Mouse (Mus musculus): Measurements from ENCODE around the gene 5330417C22Rik. TPM values are rescaled to one million over a fixed set of nuclear protein-coding genes. Genes with fewer than 3 reads are reported as not detected.

The 5330417C22Rik gene
- polyA plus RNA-seq, 1 experiment, result 0.01 TPM

DNA sequence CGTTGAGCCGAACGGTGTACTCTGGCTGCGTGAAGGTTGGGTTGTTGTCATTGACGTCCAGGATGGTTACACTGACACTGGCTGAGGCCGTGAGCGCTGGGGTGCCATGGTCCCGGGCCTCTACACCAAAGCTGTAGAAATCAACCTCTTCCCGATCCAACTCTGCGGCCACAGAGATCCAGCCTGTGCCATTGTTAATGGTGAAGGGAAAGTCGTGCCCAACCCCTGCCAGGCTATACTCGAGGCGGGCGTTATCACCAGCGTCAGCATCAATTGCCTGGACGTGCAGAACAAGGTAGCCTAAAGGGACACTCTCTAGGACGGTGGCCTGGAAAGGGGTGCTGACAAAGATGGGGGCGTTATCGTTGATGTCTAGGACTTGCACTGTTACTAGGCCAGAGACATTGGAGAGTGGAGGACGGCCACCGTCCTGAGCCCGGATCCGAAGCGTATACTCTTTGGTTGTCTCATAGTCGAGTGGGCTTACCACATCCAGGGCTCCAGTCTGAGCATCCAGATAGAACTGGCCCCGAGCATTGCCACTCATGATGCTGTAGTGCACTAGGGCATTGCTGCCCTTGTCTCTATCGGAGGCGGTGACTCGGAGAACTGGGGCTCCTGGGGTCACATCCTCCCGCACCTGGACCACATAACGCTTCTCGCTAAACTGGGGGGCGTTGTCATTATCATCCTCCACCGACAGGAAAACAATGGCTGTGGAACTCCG is 122.5 kb downstream of the 5330417C22Rik start:
- peaks cover 12% of the 10 kb centered on the region for H3K4me1 ChIP-seq (ENCODE audit: control insufficient read depth)
- H3K27me3 ChIP-seq (ENCODE audit: control insufficient read depth), result peaks cover 56% of the 10 kb centered on the region
- H3K9me3 ChIP-seq (ENCODE audit: control insufficient read depth, low read length), result peaks cover 32% of the 10 kb centered on the region
- no peaks in the 10 kb centered on the region for H3K36me3 ChIP-seq (ENCODE audit: control insufficient read depth)
- no peak overlapping the region for H3K4me3 ChIP-seq (replicated peaks)
- no peak for TF ChIP-seq GATA1 (IDR thresholded peaks at IDR 0.05; ENCODE audit: low read length)
- TF ChIP-seq TAL1 (IDR thresholded peaks at IDR 0.05; ENCODE audit: low read length), result no peak

DNA sequence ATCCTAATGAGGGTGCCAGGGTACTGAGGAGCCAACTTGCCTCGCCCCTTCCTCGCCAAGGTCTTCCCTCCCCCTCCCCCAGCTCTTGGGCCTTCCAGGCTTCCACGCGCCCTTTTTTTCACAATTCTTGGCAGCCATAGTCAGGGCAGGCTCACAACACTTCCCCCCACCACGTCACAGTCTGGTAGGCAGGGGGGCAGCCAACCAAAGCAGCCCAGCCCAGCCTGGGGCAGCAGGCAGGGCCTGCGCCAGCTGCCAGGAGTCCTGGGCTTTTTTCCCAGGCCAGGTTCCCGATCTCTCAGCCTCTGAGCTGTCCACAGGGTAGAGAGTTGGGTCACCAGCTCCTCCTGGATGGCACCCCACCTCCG is 124.6 kb downstream of the 5330417C22Rik start:
- peaks cover 32% of the 10 kb centered on the region for H3K9me3 ChIP-seq (ENCODE audit: control insufficient read depth, low read length)
- peaks cover 36% of the 10 kb centered on the region for H3K27me3 ChIP-seq (ENCODE audit: control insufficient read depth)
- H3K4me3 ChIP-seq (replicated peaks), result no peak overlapping the region
- H3K36me3 ChIP-seq (ENCODE audit: control insufficient read depth), result no peaks in the 10 kb centered on the region
- TF ChIP-seq GATA1 (IDR thresholded peaks at IDR 0.05; ENCODE audit: low read length) (no peak), TAL1 (IDR thresholded peaks at IDR 0.05; ENCODE audit: low read length) (no peak)
- H3K4me1 ChIP-seq (ENCODE audit: control insufficient read depth), result peaks cover 12% of the 10 kb centered on the region

DNA sequence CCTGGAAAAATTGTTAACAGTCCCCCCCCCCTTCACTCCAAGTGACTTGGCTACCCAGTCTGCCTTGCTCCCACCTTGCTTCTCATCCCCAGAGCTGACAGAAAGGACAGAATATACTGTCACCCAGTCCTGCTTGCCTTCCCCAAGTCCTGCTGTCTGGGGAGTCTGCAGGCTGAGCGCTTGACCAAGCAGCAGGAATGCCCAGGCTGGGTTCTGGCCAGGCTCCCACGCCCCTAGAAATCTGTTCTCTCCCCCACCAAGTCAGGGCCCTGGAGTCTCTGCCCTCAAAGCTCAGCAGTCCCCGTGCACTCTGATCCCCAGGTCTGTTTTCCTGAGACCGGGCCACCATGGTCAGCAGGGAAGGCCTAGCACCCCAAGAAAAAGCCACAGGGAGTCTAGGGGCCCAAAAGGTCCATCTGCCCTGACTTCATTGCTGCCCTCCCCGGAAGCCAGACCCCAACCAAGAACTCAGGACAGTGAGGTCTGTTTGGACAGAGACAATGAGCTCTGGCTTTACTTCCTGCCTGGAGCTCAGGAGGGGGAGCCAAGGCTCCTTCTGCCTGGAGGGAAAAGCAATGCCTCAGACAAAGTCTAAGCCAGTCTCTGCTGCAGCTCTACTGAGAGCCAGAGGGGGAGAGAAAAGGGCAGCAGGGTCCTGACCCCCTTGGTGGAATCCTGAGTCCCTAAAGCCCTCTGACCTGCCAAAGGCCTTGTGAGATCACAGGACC is 125.1 kb downstream of the 5330417C22Rik start:
- H3K4me3 ChIP-seq (replicated peaks), result no peak overlapping the region
- peaks cover 31% of the 10 kb centered on the region for H3K27me3 ChIP-seq (ENCODE audit: control insufficient read depth)
- H3K36me3 ChIP-seq (ENCODE audit: control insufficient read depth), result no peaks in the 10 kb centered on the region
- H3K9me3 ChIP-seq (ENCODE audit: control insufficient read depth, low read length), result peaks cover 32% of the 10 kb centered on the region
- TF ChIP-seq TAL1 (IDR thresholded peaks at IDR 0.05; ENCODE audit: low read length) (no peak), GATA1 (IDR thresholded peaks at IDR 0.05; ENCODE audit: low read length) (no peak)
- H3K4me1 ChIP-seq (ENCODE audit: control insufficient read depth), result peaks cover 12% of the 10 kb centered on the region

DNA sequence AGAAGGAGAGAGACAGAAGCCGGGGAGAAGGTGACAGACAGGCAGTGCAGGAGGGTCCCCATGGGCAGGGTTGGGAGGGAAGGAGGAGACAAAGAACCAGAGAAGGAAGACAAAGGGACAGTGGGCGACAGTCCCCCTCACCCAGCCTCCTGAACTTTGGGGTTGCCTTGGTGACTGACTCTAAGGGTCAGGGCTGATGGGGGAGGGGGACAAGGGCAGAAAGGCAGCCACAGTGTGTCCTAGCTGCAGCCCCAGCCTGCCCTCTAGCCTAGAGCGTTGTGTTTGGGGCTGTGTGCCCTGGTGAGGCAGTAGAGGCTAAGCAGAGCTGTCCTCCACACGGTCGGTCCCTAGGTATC is 126.0 kb downstream of the 5330417C22Rik start:
- Histone ChIP-seq H3K9me3 (ENCODE audit: control insufficient read depth, low read length) (peaks cover 32% of the 10 kb centered on the region), H3K4me3 (replicated peaks) (no peak overlapping the region), H3K27me3 (ENCODE audit: control insufficient read depth) (peaks cover 22% of the 10 kb centered on the region), H3K36me3 (ENCODE audit: control insufficient read depth) (no peaks in the 10 kb centered on the region), H3K4me1 (ENCODE audit: control insufficient read depth) (peaks cover 5% of the 10 kb centered on the region)
- TF ChIP-seq GATA1 (IDR thresholded peaks at IDR 0.05; ENCODE audit: low read length) (no peak), TAL1 (IDR thresholded peaks at IDR 0.05; ENCODE audit: low read length) (no peak)

DNA sequence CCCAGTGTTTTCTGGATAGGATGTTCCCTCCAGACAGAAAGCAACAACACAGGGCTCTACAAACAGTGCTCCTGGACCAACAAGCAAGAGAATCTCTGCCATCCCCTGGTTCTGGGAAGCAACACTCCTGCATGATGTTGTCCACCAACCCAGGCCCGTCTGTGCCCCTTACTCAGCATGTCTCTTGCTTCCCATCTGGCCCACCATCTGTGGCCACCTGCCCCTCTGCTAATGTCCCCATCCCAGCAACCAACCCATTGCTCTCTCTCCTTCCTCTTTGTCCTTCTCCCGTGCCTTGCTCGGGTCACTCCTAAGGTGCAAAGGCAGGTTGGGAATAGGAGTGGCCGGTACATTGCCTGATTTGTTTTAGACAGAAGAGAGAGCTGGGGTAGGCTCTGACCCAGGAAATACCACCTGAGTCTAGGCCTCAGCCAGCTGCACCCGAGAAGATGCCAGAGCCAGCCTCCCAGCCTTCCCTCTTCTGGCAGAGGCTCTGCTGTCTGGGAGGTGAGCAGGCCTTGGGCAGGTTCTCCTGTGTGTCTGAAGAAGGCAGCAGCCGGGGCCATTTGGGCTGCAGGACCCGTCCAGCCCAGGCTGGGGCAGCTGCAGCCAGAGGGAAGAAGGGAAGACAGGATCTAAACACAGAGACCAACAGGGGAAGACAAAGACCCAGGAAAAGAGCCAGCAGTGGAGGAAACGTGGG is 126.5 kb downstream of the 5330417C22Rik start:
- Histone ChIP-seq H3K9me3 (ENCODE audit: control insufficient read depth, low read length) (peaks cover 28% of the 10 kb centered on the region), H3K27me3 (ENCODE audit: control insufficient read depth) (peaks cover 17% of the 10 kb centered on the region), H3K36me3 (ENCODE audit: control insufficient read depth) (no peaks in the 10 kb centered on the region), H3K4me1 (ENCODE audit: control insufficient read depth) (no peaks in the 10 kb centered on the region; the same call in 1 of the 2 replicates), H3K4me3 (replicated peaks) (no peak overlapping the region)
- TF ChIP-seq TAL1 (IDR thresholded peaks at IDR 0.05; ENCODE audit: low read length) (no peak), GATA1 (IDR thresholded peaks at IDR 0.05; ENCODE audit: low read length) (no peak)

DNA sequence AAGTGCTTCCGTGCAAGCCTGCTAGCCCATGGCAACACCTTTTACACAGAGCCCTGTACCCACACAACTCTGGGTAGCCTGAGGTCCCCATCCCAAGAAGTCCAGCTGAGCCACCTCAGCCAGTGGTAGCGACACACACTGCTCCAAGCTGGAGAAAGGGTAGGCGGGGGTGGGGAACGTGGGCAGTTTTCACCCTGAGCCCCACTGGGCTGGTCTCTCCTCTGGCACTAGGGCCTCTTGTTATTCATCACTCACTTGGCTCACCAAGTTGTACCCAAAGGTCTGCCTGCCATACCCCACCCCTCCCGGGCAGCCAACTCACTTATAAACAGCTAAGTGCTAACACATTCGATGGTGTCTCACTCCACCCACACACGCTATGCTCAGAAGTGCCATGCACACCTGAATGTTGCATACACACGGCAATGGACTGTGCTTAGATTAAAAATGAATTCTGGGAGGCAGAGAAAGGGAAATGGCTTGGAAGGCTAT is 127.8 kb downstream of the 5330417C22Rik start:
- TF ChIP-seq TAL1 (IDR thresholded peaks at IDR 0.05; ENCODE audit: low read length) (no peak), GATA1 (IDR thresholded peaks at IDR 0.05; ENCODE audit: low read length) (no peak)
- H3K4me3 ChIP-seq (replicated peaks), result no peak overlapping the region
- no peaks in the 10 kb centered on the region for H3K36me3 ChIP-seq (ENCODE audit: control insufficient read depth)
- H3K9me3 ChIP-seq (ENCODE audit: control insufficient read depth, low read length), result peaks cover 15% of the 10 kb centered on the region
- H3K27me3 ChIP-seq (ENCODE audit: control insufficient read depth), result peaks cover 4% of the 10 kb centered on the region; the same call in 1 of the 2 replicates
- H3K4me1 ChIP-seq (ENCODE audit: control insufficient read depth), result no peaks in the 10 kb centered on the region

DNA sequence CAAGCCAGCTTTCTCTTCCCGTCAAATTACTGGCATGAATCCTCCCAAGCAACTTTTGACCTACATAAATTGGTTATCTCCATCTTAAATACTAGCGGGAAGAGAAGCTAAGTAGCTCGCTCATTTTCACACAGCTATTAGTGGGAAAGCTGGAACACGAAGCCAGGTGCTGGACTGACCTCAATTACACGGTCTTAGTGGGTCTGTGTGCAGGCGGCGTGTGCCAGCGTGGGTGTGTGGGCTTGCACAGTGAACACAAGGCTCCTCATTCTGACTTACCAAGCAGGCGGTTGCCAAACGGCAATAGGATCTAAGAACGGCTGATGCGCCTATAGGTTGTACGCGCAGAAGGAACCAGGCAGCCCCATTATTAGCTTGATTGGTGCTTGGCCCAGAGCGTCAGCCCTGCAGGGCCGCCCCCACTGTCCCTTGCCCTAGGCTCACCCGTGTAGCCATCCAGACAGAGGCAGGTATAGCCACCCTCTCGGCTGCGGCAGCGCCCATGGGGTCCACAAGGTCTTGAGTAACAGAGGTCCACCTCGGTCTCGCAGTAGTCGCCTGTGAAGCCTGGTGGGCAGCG is 129.9 kb downstream of the 5330417C22Rik start:
- Histone ChIP-seq H3K9me3 (ENCODE audit: control insufficient read depth, low read length) (no peaks in the 10 kb centered on the region), H3K4me1 (ENCODE audit: control insufficient read depth) (peaks cover 5% of the 10 kb centered on the region), H3K36me3 (ENCODE audit: control insufficient read depth) (no peaks in the 10 kb centered on the region), H3K27me3 (ENCODE audit: control insufficient read depth) (no peaks in the 10 kb centered on the region; the same call in 1 of the 2 replicates), H3K4me3 (replicated peaks) (no peak overlapping the region)
- TF ChIP-seq GATA1 (IDR thresholded peaks at IDR 0.05; ENCODE audit: low read length) (no peak), TAL1 (IDR thresholded peaks at IDR 0.05; ENCODE audit: low read length) (no peak)

Other genes with a start within 250 kb of the 5330417C22Rik start
- not detected in 2 replicates for gene Mybphl, start 171.6 kb downstream of the 5330417C22Rik start, polyA plus RNA-seq (2012)
- 8.4 and 10.1 TPM in 2 replicates for gene Psrc1, start 152.7 kb downstream of the 5330417C22Rik start, polyA plus RNA-seq (2012)
- gene Celsr2, start 121.0 kb downstream of the 5330417C22Rik start, polyA plus RNA-seq (2012), result 0.15 and 0.33 TPM in 2 replicates
- gene Sars, start 91.3 kb downstream of the 5330417C22Rik start, polyA plus RNA-seq (2012), result 14.4 and 14.8 TPM in 2 replicates
- gene 1700013F07Rik, start 2.4 kb downstream of the 5330417C22Rik start, polyA plus RNA-seq (2012), result not detected in 2 replicates
- 0.21 and 0.23 TPM in 2 replicates for gene Tmem167b, start 25.9 kb upstream of the 5330417C22Rik start, polyA plus RNA-seq (2012)
- 0.03 TPM in 1 of 2 replicates, not detected in the other for gene Taf13, start 35.2 kb upstream of the 5330417C22Rik start, polyA plus RNA-seq (2012)
- gene Wdr47, start 54.7 kb upstream of the 5330417C22Rik start, polyA plus RNA-seq (2012), result 0.09 and 0.11 TPM in 2 replicates
- gene Clcc1, start 117.4 kb upstream of the 5330417C22Rik start, polyA plus RNA-seq (2012), result 0.74 and 0.84 TPM in 2 replicates
- gene Gpsm2, start 185.8 kb upstream of the 5330417C22Rik start, polyA plus RNA-seq (2012), result 2.1 and 2.9 TPM in 2 replicates
- 0.01 and 0.04 TPM in 2 replicates for gene Aknad1, start 203.1 kb upstream of the 5330417C22Rik start, polyA plus RNA-seq (2012)

Measured in erythroblast, embryonic 14.5 days (primary cell).